Mouse (Mus musculus) liver, embryonic 14.5 days (tissue): ENCODE measurements at regions not wholly inside any gene's neighbourhood (a gene's known extent, or its start where the extent isn't known, plus 50 kb on each side); places are given as distances from the start of the nearest gene placed in this dataset.

ENCODE experiments used
- CTCF ChIP-seq: IDR thresholded peaks from 2 replicates; pipeline ENCODE4 v1.5.1; 2016; ENCODE audit warnings: antibody characterized with exemption, low read depth, control low read depth
- EP300 ChIP-seq: IDR thresholded peaks from 2 replicates; pipeline ENCODE4 v1.6.1; 2016; ENCODE audit warnings: antibody characterized with exemption, low read depth

DNA sequence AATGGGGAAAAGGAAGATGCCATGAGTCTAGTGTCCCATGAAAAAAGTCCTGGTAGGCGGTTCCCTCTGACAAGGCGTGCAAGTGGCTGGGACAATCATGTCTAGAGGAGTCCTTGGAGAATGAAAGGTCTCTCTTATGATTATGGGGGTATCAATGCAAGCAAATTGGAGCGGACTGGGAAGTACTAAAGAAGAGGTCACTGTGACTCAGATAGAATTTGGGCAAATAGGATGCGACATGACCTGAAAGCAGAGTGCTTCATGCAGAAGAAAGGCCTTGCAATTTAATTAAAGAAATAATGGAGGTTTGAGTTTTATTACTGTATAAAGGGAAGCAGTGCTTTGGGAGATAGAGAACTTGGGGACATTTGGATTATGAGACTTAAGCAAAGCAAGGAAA is 330.3 kb downstream of the Tmem38b start:
- TF ChIP-seq EP300: no peak
- no peak for TF ChIP-seq CTCF
